Mouse (Mus musculus): ENCODE measurements around the gene Nr2f2.

DNA sequence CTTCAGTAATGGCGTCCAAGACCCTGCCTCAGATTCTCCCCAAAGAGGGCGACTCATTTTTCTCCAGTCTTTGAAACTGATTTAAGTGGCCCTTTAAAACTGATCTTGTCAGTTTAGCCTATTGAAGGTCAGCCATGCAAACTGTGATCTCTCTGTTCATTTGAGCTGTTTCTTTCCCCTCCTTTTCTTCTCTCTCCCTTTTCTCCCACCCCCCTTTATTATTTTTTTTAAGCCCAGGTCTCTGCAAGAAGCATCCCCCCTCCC, 11.2 kb downstream of the Nr2f2 start:
- TF ChIP-seq POLR2A (IDR thresholded peaks at IDR 0.05; ENCODE audit: borderline replicate concordance, control insufficient read depth, low read depth, low read length) (no peak), CTCF (IDR thresholded peaks at IDR 0.05; ENCODE audit: control insufficient read depth, insufficient read depth, low read length) (no peak)
